ENCODE assay signal across 18 mouse cellular contexts in the genomic region with DNA sequence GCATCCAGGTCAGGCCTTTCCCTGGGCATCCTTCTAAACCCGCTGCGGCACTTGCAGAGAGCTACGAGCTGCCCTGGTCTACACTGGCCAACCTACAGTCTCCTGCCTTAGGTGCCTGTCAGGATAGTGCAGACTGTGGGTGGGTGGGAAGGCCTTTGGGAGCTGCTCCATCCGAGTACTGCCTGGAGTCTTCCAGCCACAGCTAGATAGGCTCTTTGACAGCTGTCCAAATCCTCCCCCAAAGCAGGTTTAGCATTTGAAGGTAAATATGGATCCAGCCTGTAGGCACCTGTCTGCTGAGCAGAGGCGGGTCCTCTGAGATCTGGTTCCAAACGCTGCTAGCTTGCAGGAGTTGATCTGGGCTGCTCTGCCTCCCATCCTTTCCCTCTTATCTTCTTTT.
"Had no signal": no experiment of that assay in that cellular context is flagged by ENCODE, and none has a peak within 500 bp of the region (broad histone marks: within the 10 kb centered on the region; RNA-seq: fewer than 3 reads in every experiment).

No protein-coding gene starts in this region.

- H3K4me2 ChIP-seq: kidney, embryonic 15.5 days; limb, embryonic 15.5 days; liver, embryonic 13.5 days; lung, embryonic 15.5 days; midbrain, embryonic 11.5 days; midbrain, embryonic 15.5 days; neural tube, embryonic 12.5 days had no signal

- DNase-seq: kidney, adult 2 months; kidney, postnatal 14 days; liver, embryonic 13.5 days; liver, postnatal 0 days; lung, postnatal 14 days; retina, postnatal 1 day; thymus, adult 18-20 months; thymus, postnatal 14 days had no signal

- H3K9me3 ChIP-seq: kidney, embryonic 15.5 days; limb, embryonic 15.5 days; liver, embryonic 13.5 days; lung, embryonic 15.5 days; megakaryocyte, embryonic 14.5 days; midbrain, embryonic 15.5 days; neural tube, embryonic 12.5 days had no signal

- H3K27me3 ChIP-seq: kidney, embryonic 15.5 days; limb, embryonic 15.5 days; liver, embryonic 13.5 days; lung, embryonic 15.5 days; midbrain, embryonic 15.5 days; neural tube, embryonic 12.5 days had no signal

- H3K4me3 ChIP-seq: kidney, embryonic 15.5 days; limb, embryonic 15.5 days; liver, embryonic 13.5 days; lung, embryonic 15.5 days; megakaryocyte, embryonic 14.5 days; midbrain, embryonic 15.5 days; neural tube, embryonic 12.5 days had no signal

- H3K9ac ChIP-seq: kidney, embryonic 15.5 days; limb, embryonic 15.5 days; liver, embryonic 13.5 days; liver, postnatal 0 days; lung, embryonic 15.5 days; midbrain, embryonic 15.5 days; neural tube, embryonic 12.5 days had no signal

- H3K4me1 ChIP-seq: kidney, embryonic 15.5 days; limb, embryonic 15.5 days; liver, embryonic 13.5 days; lung, embryonic 15.5 days; megakaryocyte, embryonic 14.5 days; midbrain, embryonic 15.5 days; neural tube, embryonic 12.5 days had no signal

- H3K27ac ChIP-seq: kidney, embryonic 15.5 days; limb, embryonic 15.5 days; liver, embryonic 13.5 days; lung, embryonic 15.5 days; macrophage; midbrain, embryonic 15.5 days; neural tube, embryonic 12.5 days; stomach, postnatal 0 days had no signal

- ATAC-seq: intestine, embryonic 16.5 days; liver, postnatal 0 days; midbrain, embryonic 15.5 days had no signal

- H3K36me3 ChIP-seq: kidney, embryonic 15.5 days; limb, embryonic 15.5 days; liver, embryonic 13.5 days; lung, embryonic 15.5 days; midbrain, embryonic 15.5 days; neural tube, embryonic 12.5 days had no signal
